In genomic region chr12:85339243-85339729, GRCm38 (mm10) we compare ENCODE assay signal across 8 mouse cellular contexts. TPM values are rescaled to one million over a fixed set of nuclear protein-coding genes. Genes with fewer than 3 reads are reported as not detected.
A peak's percentile ranks its signal among the peaks of the same experiment; 100 is the strongest.
DNase-seq lines count a peak whose midpoint lies in the region; ATAC-seq and TF ChIP-seq lines count a peak whose summit lies in the region.

Gene Nek9 (minus strand): TSS chr12:85339362.

- peak within 1 kb of the TSS; percentile 60 for H3K4me2 ChIP-seq in embryonic facial prominence, embryonic 15.5 days (replicated peaks)
- H3K4me2 ChIP-seq in limb, embryonic 14.5 days (replicated peaks; ENCODE audit: low read depth, low read length, severe bottlenecking), result peak within 1 kb of the TSS; percentile 62
- H3K4me2 ChIP-seq in midbrain, postnatal 0 days (ENCODE audit: low read depth, low read length, poor library complexity, severe bottlenecking), result peak within 1 kb of the TSS; percentile 83

- H3K9ac ChIP-seq in embryonic facial prominence, embryonic 15.5 days, result peak within 1 kb of the TSS; percentile 98
- peak within 1 kb of the TSS; percentile 96 for H3K9ac ChIP-seq in limb, embryonic 14.5 days (ENCODE audit: low read depth, low read length, severe bottlenecking)
- H3K9ac ChIP-seq in midbrain, postnatal 0 days (replicated peaks; ENCODE audit: low read length, poor library complexity, severe bottlenecking), result peak within 1 kb of the TSS; percentile 95

- WGBS in bone marrow, adult 2 months, result under 1% methylated on average over 36 of the region's 36 CpGs
- WGBS in embryonic facial prominence, embryonic 15.5 days, result under 1% methylated on average over 36 of the region's 36 CpGs
- WGBS in limb, embryonic 14.5 days, result under 1% methylated on average over 26 of the region's 36 CpGs
- whole genome bisulfite sequencing in midbrain, postnatal 0 days, result under 1% methylated on average over 30 of the region's 36 CpGs

- peak; percentile 87; the same call in 1 of the 2 replicates for TF ChIP-seq POLR2A in bone marrow, adult 2 months (IDR thresholded peaks at IDR 0.05; ENCODE audit: borderline replicate concordance, control insufficient read depth, low read depth, low read length)
- peak; percentile 69; the same call in 1 of the 2 replicates for TF ChIP-seq POLR2A in limb, embryonic 14.5 days (IDR thresholded peaks at IDR 0.05; ENCODE audit: borderline replicate concordance, extremely low read depth, insufficient read depth, insufficient read length)

- peak within 1 kb of the TSS; percentile 96 for H3K27ac ChIP-seq in bone marrow, adult 2 months (ENCODE audit: control insufficient read depth, insufficient read depth, low read depth, low read length, poor library complexity)
- peak within 1 kb of the TSS; percentile 85 for H3K27ac ChIP-seq in embryonic facial prominence, embryonic 15.5 days (replicated peaks)
- peak within 1 kb of the TSS; percentile 85 for H3K27ac ChIP-seq in limb, embryonic 14.5 days (replicated peaks; ENCODE audit: low read depth, low read length)
- H3K27ac ChIP-seq in midbrain, postnatal 0 days (ENCODE audit: low read depth, low read length), result peak within 1 kb of the TSS; percentile 66

- peaks cover 29% of the 10 kb centered on the region for H3K36me3 ChIP-seq in embryonic facial prominence, embryonic 15.5 days
- peaks cover 23% of the 10 kb centered on the region for H3K36me3 ChIP-seq in limb, embryonic 14.5 days (ENCODE audit: control insufficient read depth, insufficient read depth, low read length)
- H3K36me3 ChIP-seq in midbrain, postnatal 0 days (ENCODE audit: insufficient read depth, low read length), result peaks cover 13% of the 10 kb centered on the region

- no peaks in the 10 kb centered on the region for H3K27me3 ChIP-seq in embryonic facial prominence, embryonic 15.5 days
- no peaks in the 10 kb centered on the region for H3K27me3 ChIP-seq in limb, embryonic 14.5 days (ENCODE audit: control insufficient read depth, insufficient read depth, low read length)
- no peaks in the 10 kb centered on the region for H3K27me3 ChIP-seq in midbrain, postnatal 0 days (ENCODE audit: insufficient read depth, low read length)

- peak; percentile 96 for DNase-seq in 416B (ENCODE audit: low read depth)
- peak; percentile 92 for DNase-seq in heart, adult 8-10 months (ENCODE audit: low spot score)
- DNase-seq in kidney, adult 9 months, result peak; percentile 93
- peak; percentile 95 for DNase-seq in limb, embryonic 14.5 days (ENCODE audit: low spot score)
- DNase-seq in midbrain, postnatal 0 days (ENCODE audit: low spot score), result peak; percentile 96
- peak; percentile 83 to 90 for DNase-seq in spleen, postnatal 14 days (ENCODE audit: low spot score in 2 of 2)

- peak; percentile 86 for ATAC-seq in embryonic facial prominence, embryonic 15.5 days (ENCODE audit: insufficient number of reproducible peaks, low FRiP score, low TSS enrichment, low read depth)
- peak; percentile 88 for ATAC-seq in limb, embryonic 14.5 days (ENCODE audit: low FRiP score, low read depth)
- ATAC-seq in midbrain, postnatal 0 days (ENCODE audit: low FRiP score), result peak; percentile 91

- H3K4me3 ChIP-seq in bone marrow, adult 2 months (replicated peaks; ENCODE audit: control insufficient read depth, low read depth, low read length), result peak within 1 kb of the TSS; percentile 81
- H3K4me3 ChIP-seq in embryonic facial prominence, embryonic 15.5 days (replicated peaks), result peak within 1 kb of the TSS; percentile 89
- H3K4me3 ChIP-seq in limb, embryonic 14.5 days (replicated peaks; ENCODE audit: low read length), result peak within 1 kb of the TSS; percentile 97
- H3K4me3 ChIP-seq in midbrain, postnatal 0 days (ENCODE audit: low read depth, low read length), result peak within 1 kb of the TSS; percentile 99

- H3K9me3 ChIP-seq in embryonic facial prominence, embryonic 15.5 days (replicated peaks), result no peaks in the 10 kb centered on the region
- H3K9me3 ChIP-seq in limb, embryonic 14.5 days (ENCODE audit: control insufficient read depth, low read length), result no peaks in the 10 kb centered on the region
- H3K9me3 ChIP-seq in midbrain, postnatal 0 days (ENCODE audit: low read length), result no peaks in the 10 kb centered on the region

- no peaks in the 10 kb centered on the region; the same call in 1 of the 2 replicates for H3K4me1 ChIP-seq in bone marrow, adult 2 months (ENCODE audit: control insufficient read depth, insufficient read depth, low read length)
- H3K4me1 ChIP-seq in embryonic facial prominence, embryonic 15.5 days, result peaks cover 14% of the 10 kb centered on the region
- peaks cover 11% of the 10 kb centered on the region for H3K4me1 ChIP-seq in limb, embryonic 14.5 days (ENCODE audit: control insufficient read depth, insufficient read depth, low read length)
- peaks cover 5% of the 10 kb centered on the region for H3K4me1 ChIP-seq in midbrain, postnatal 0 days (ENCODE audit: insufficient read depth, low read length)

- TF ChIP-seq CTCF in bone marrow, adult 2 months (IDR thresholded peaks at IDR 0.05; ENCODE audit: control insufficient read depth, insufficient read depth, low read length), result no peak
- TF ChIP-seq CTCF in midbrain, postnatal 0 days (IDR thresholded peaks at IDR 0.05), result no peak

RNA-seq across cellular contexts. Expression of gene Nek9, which starts in this region (rescaled TPM):
- 14.2 and 25.4 TPM in 2 replicates for polyA plus RNA-seq in bone marrow, adult 2 months (2011; ENCODE audit: insufficient read depth, insufficient read length, low replicate concordance, missing spikeins)
- 23.9 and 25.4 TPM in 2 replicates for polyA plus RNA-seq in embryonic facial prominence, embryonic 15.5 days (2015; fragmentation: Nextera tagmentation; extraction: Ambion mirVana)
- total RNA-seq in heart, adult 8-10 months (2022), result 100 to 1,000 TPM; 119 to 127 (median 123) TPM
- polyA plus RNA-seq in limb, embryonic 14.5 days (2012; rRNA removed), result 47.4 and 49.0 TPM in 2 replicates
- polyA plus RNA-seq in limb, embryonic 14.5 days (2014; fragmentation: Nextera tagmentation; extraction: Ambion mirVana), result 22.0 and 22.2 TPM in 2 replicates
- total RNA-seq in midbrain, postnatal 0 days (2014; rRNA removed), result 16.5 and 22.8 TPM in 2 replicates
- 7.1 and 7.5 TPM in 2 replicates for polyA plus RNA-seq in midbrain, postnatal 0 days (2015; fragmentation: Nextera tagmentation; extraction: Ambion mirVana)

Comparison
In these comparisons a context has a peak if more than half of its experiments do, and no peak if none do; other contexts are left out.
1. Peak in every context shown above with its lines: DNase-seq, ATAC-seq, H3K4me3 ChIP-seq and H3K27ac ChIP-seq.